Mouse (Mus musculus) CD4-positive naive resting alpha-beta T cell, adult 76 days (primary cell): ENCODE measurements around the gene Mcrip2. TPM values are rescaled to one million over a fixed set of nuclear protein-coding genes. Genes with fewer than 3 reads are reported as not detected.

Experiments
- total RNA-seq: library from RNA; stranded (reverse); gene quantifications from one replicate; pipeline ENCODE4 v1.2.4, GENCODE M21; 2023

Gene Mcrip2
- 6.3 TPM for total RNA-seq

DNA sequence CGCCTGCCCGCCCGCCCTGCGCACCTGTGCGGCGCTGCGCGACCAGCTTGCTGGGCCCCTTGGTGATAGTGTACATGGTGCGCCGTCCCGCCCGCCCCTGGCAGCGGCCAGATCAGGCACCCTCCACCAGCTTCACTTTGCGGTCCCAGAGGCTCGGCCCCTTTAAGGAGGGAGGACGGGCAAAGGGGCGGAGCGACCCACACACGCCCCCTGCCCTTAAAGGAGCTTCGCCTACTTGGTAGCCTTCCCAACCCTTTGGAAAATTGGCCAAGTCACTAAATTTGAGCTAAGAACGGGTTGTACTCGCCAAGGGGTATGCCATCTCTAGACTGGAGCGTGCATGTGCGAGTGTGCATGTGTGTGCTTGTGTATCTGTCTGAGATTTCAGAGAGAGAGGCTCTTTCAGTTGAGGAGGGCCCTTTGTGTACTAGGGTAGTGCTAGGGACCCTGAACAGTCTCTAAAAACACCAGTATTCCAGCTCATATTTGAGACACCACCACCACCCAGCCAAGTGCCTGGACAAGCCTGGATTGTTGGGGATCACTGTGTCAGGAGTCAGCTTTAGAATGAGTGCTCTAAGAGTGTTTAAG, at the start of gene Mcrip2:
TSS of gene Mcrip2 (minus strand) at position 164 of the 591 bp plus-strand sequence.

DNA sequence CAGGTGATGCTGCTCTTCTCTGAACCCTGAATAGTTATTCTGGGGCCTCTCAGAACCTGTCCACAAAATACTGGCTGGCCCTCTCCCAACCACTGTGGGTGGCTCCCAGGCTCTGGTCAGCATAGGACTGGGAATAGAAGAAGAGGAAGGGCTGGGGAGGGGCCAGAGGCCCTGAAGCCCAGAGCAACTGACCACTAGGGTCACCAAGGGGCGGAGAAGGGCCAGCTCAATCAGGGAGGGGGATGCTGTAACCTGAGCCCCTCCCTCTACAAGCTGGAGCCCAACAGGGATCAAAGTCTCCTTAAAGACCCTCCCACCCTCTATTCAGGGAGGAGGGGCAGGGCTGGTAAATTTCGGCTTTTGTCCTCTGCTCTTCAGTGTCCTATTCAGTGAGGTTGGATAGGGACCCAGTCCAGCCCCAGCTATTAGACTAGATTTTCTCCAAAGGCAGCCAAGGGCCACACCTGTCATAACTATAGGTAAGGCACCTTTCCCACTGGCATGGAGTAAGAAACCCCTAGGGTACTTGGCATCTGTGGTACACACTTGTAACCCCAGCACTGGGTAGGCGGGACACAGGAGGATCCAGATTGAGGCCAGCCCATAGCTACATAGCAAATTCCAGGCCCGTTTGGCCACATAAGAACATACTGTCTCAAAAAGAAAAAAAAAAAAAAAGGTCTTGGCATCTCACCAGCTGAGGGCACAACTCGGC, 11.8 kb upstream of the Mcrip2 start, which contains the start of gene Wfikkn1:
TSS of gene Wfikkn1 (minus strand) at position 663 of the 715 bp plus-strand sequence.

DNA sequence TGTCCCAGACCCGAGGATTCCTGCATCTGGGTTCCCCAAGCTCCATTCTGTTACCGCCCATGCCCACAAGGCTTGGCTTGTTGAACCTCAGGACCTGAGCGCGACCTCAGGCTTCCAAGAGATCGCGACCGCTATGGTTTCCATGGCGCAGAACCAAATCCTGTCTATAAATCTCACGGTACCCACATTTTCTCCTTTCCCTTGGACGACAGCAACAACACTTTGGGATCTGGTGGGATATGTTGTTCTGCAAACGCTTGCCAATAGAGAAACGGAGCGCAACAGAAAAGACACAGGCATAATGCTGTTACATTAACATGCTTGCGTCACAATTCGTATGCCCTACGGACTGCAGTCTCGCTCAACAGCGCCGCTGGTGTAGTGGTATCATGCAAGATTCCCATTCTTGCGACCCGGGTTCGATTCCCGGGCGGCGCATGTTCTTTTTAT, 6.2 kb upstream of the Mcrip2 start, which contains the start of gene Mettl26:
TSS of gene Mettl26 (plus strand) at position 354 of the 450 bp plus-strand sequence.

DNA sequence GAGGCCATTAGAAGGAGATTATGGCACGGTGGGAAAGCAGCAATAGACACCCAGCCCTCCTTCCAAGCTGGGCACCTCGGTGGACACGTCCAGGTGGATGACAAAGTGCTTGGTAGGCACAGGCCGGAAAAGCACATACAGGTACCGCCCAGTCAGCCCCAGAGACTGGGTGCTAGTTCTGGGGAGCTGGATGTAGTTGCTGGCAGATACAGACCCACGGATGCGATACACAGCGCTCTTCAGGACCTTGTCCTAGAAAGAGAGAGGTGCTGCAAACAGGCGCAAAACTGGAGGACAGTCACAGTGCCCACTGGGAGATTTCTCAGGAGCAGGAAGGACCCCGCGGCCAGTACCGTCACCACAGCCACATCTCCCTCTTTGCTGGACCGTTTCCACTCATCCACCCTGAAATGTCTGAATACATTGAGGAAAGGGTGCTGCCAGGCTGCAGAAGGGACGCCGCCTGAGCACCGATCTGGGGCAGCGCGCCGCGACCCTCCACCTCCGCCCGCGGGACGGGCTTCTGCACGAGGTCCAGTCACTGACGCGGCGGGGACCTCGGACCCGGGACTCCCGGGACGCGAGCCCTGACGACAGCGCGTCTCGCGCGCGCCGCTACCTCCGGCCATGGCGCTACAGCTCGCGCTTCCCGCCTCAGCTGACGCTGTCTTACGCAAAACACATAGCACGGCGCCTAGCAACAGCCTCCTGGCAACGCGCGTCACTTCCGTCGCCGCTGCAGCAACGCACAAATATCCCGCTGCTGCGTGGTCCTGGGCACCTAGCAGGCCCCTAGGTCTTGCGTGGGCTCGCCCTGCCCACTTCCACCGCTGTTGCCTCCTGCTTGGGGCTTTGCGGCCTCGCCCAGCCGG, 7.5 kb downstream of the Mcrip2 start, which contains the start of gene Wdr90:
TSS of gene Wdr90 (minus strand) at position 670 of the 872 bp plus-strand sequence.

DNA sequence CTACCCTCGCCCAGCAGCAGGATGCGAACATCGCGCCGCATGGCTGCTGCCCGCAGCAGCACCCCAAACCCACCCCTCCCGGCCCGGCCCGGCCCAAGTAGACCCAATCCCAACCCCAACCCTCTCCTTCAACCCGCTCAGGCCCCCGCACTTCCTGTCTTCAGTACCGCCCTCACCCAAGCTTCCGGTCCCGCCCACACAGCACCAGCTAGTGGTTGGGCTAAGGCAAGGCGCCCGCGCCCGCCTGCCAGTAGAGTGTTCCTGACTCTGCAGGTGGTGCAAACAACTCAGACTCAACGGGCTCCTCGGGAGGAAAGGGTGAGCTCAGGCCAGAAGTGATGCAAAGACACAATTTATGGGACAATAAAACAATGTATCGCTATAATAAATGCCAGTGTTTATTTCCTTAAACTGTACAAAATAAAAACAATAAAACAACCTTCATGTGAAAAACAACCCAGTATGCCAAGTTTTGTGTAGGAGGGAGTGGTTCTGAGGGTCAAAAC, 24.1 kb downstream of the Mcrip2 start, which contains the start of gene Rhot2:
TSS of gene Rhot2 (minus strand) at position 456 of the 506 bp plus-strand sequence.

DNA sequence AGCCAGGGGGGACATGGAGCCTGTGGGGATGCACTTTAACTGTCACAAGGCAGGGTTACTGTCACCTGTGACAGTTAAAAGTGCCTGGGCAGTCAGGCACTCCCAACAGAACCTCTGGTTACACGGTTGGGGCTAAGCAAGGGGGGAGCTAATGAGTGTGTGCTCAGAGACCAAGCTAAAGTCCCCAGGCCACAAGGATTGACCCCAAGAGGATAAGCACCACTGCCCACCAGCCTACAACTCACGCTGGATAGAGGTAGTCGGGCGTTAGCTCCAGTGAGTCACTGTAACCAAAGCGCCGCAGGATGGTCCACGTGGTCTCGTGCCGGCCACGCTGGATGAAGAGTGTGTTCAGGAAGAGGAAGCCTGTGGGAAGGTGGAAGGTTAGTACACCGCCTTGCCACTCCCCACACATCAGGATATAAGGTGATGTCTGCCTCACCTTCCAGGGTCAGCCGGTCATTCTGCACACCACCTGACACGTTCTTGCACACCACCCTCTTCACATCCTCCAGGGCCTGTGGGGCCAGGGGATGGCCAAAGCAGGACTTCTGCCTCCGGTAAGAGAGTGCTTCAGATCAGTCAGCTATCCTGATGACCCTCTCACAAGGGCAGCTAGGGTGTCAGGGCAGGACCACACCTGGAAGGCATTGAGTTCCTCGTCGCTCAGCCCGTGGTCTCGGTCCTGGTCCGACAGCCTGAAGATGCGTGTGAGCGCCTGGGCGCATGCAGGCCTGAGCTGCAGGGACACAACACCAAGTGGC, 27.3 kb downstream of the Mcrip2 start, which contains the start of gene Gm20683:
TSS of gene Gm20683 (minus strand) at position 647 of the 764 bp plus-strand sequence.

DNA sequence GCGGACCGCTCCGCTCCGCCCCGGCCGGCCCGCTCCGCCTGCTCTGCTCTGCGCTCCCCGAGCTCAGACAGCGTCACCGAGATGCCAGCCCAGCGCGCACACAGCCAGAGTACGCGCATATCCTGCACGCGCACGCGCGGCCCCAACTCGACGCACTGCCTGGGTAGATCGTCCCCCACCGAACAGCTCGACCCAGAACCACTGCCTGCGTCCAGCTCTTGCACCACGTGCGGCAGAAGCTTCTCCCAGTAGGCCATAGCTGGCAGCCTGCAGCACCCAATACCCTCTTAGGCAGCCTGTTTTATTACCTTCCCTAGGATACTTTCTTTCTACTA, 31.5 kb downstream of the Mcrip2 start, which contains the start of gene Rhbdl1:
TSS of gene Rhbdl1 (minus strand) at position 220 of the 335 bp plus-strand sequence.

DNA sequence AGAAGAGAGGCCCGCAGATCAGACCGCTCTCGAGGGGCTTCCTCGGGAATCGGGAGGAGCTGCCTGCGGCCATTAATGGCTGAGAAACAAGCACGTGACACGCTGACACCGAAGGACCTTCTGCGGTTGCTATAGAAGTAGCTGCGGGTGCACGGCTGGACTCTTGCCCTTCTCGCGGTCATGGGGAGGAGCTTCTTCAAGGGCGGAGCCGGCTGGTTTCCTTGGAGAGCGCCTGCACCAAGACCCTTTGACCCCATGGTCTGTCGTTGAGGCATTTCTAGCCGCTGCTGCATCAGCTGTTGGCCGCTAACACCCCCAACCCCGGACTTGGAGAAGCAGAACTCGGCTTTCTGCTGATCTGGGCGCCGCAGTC, 35.3 kb downstream of the Mcrip2 start, which contains the start of gene Stub1:
TSS of gene Stub1 (minus strand) at position 114 of the 373 bp plus-strand sequence.

DNA sequence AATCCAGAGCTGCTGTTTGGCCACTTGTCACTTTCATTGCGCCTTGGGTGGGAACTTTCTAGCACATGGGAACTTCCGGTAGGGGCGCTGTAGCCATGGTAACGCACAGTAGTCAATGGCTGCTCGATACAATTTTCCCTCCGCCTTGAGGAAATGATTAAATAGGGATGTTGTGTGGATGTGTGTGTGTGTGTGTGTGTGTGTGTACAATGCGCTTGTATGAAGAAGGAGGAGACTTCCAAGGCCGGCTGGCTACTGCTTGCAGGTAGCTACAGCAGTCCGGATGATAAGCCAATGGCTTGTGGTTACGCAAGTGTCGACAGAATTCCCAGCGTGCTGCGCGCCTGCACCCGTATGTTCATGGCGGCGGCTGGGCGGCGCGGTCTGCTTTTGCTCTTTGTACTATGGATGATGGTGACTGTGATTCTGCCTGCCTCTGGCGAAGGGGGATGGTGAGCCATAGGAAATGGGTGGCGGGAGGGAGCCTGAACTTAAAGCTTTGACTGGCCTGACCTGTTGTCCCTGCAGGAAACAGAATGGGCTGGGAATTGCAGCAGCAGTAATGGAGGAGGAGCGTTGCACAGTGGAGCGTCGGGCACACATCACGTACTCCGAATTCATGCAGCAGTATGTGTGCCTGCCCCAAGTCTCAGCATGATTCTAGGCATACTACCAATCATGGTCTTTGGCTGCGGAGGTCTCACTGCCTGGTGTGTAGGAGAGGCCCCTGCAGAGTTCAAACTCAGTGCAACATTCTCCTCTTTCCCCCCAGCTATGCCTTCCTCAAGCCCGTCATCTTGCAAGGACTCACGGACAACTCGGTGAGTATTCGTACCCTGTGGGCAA, 39.6 kb downstream of the Mcrip2 start, which contains the start of gene Jmjd8:
TSS of gene Jmjd8 (plus strand) at position 156 of the 846 bp plus-strand sequence.

DNA sequence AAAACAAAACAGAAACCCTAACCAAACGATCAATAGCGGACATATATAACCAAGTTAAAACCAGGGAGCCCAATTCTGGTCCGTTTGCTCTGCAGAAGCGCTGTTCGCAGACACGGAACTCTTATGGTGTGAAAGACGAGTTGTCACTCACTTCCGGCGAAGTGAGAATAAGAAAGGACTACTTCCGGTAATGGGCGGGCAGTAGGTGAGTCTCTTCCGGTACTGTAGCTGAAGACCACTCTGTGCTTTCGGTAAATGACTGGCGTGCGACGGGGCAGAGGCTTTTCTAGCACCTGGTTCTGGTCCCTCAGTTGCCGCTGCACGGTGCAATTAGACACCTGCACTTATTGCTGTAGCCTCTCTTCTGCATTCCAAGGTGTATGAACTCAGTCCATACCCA, 45.1 kb downstream of the Mcrip2 start, which contains the start of gene Wdr24:
TSS of gene Wdr24 (plus strand) at position 176 of the 400 bp plus-strand sequence.

Other genes starting within 250 kb of the Mcrip2 start
- not detected for gene Gng13, start 151.6 kb downstream of the Mcrip2 start, total RNA-seq
- gene Chtf18, start 141.3 kb downstream of the Mcrip2 start, total RNA-seq, result 6.9 TPM
- 4.1 TPM for gene Rpusd1, start 141.1 kb downstream of the Mcrip2 start, total RNA-seq
- not detected for gene Mslnl, start 132.7 kb downstream of the Mcrip2 start, total RNA-seq
- gene Msln, start 114.4 kb downstream of the Mcrip2 start, total RNA-seq, result not detected
- gene Narfl, start 95.0 kb downstream of the Mcrip2 start, total RNA-seq, result 20.5 TPM
- gene Haghl, start 83.1 kb downstream of the Mcrip2 start, total RNA-seq, result 19.6 TPM
- not detected for gene Ccdc78, start 82.2 kb downstream of the Mcrip2 start, total RNA-seq
- 53.8 TPM for gene Fam173a, start 75.9 kb downstream of the Mcrip2 start, total RNA-seq
- gene AC134908.4, start 73.1 kb downstream of the Mcrip2 start, total RNA-seq, result not detected
- 19.9 TPM for gene Metrn, start 71.6 kb downstream of the Mcrip2 start, total RNA-seq
- gene Fbxl16, start 59.7 kb downstream of the Mcrip2 start, total RNA-seq, result not detected
- 16.9 TPM for gene Wdr24, start 45.1 kb downstream of the Mcrip2 start, total RNA-seq
- gene Jmjd8, start 39.9 kb downstream of the Mcrip2 start, total RNA-seq, result 26.5 TPM
- gene Stub1, start 35.4 kb downstream of the Mcrip2 start, total RNA-seq, result 49.0 TPM
- 5.6 TPM for gene Rhbdl1, start 31.5 kb downstream of the Mcrip2 start, total RNA-seq
- gene Gm20683, start 27.0 kb downstream of the Mcrip2 start, total RNA-seq, result 13.2 TPM
- gene Rhot2, start 23.9 kb downstream of the Mcrip2 start, total RNA-seq, result 66.5 TPM
- 27.2 TPM for gene Wdr90, start 7.3 kb downstream of the Mcrip2 start, total RNA-seq
- 20.1 TPM for gene Mettl26, start 6.3 kb upstream of the Mcrip2 start, total RNA-seq
- 7.4 TPM for gene Wfikkn1, start 12.1 kb upstream of the Mcrip2 start, total RNA-seq
- 19.1 TPM for gene Rab40c, start 51.0 kb upstream of the Mcrip2 start, total RNA-seq
- gene Pigq, start 76.2 kb upstream of the Mcrip2 start, total RNA-seq, result 51.5 TPM
- not detected for gene Nhlrc4, start 76.2 kb upstream of the Mcrip2 start, total RNA-seq
- 0.21 TPM for gene A930017K11Rik, start 83.8 kb upstream of the Mcrip2 start, total RNA-seq
- gene Capn15, start 117.0 kb upstream of the Mcrip2 start, total RNA-seq, result 33.7 TPM
- gene Rab11fip3, start 200.8 kb upstream of the Mcrip2 start, total RNA-seq, result 18.5 TPM
- 5.0 TPM for gene Decr2, start 221.6 kb upstream of the Mcrip2 start, total RNA-seq
- 3.9 TPM for gene Nme4, start 226.8 kb upstream of the Mcrip2 start, total RNA-seq
- gene Tmem8, start 244.5 kb upstream of the Mcrip2 start, total RNA-seq, result 24.2 TPM